Mouse (Mus musculus) monocyte, adult 5-6 weeks (primary cell): ENCODE data around the gene Gm29427. TPM values are rescaled to one million over a fixed set of nuclear protein-coding genes. Genes with fewer than 3 reads are reported as not detected.
A peak's percentile ranks its signal among the peaks of the same experiment; 100 is the strongest.

ENCODE experiments used
- ATAC-seq: fragments of 153-309, 156-312 bp; replicated peaks from 2 replicates; pipeline ENCODE4 v1.8.0; 2017; ENCODE audit warnings: mild to moderate bottlenecking; ENCODE audit not compliant: low TSS enrichment, insufficient number of reproducible peaks, severe bottlenecking, poor library complexity, low FRiP score
- total RNA-seq: library from RNA; stranded (forward); fragments of 200-1000, 200-491, 200-594 nt; gene quantifications from 3 replicates; pipeline ENCODE4 v1.2.3, GENCODE M21; 2017

Gene Gm29427
- not detected in 3 replicates for total RNA-seq

DNA sequence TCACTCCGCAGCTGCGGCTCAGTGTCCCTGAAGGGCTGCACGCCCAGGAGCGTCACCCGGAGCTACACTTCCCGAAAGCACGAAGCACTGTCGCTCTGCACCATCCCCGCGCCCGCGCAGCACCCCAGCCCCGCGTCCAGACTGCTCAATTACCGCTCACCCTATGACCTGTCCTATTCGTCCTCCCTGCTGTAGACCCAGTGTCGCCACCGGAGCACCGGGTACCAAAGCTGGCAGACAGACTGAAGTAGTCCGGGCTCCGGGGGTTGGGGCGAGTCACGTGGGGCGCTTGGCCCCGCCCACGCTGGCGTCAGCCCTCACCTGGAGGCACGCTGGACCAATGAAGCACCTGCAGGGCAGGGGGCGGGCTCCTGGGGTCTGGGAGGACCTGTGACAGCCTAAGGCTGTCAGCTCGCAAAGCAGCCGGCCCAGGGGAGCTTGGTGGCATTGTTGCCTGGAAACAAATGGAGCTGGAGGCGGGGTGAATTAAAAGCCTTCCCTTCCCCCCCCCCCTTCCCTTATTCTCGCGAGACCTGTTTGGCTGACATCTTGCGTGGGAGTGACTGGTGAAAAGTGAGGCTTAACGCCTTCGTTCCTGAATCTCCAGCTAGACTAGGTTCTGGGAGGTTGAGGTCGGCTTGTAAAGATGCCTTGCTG lies at the start of gene Gm29427:
Gene Gm29427 (minus strand): TSS at position 239 of the 657 bp plus-strand sequence.
- peak; percentile 57 for ATAC-seq

DNA sequence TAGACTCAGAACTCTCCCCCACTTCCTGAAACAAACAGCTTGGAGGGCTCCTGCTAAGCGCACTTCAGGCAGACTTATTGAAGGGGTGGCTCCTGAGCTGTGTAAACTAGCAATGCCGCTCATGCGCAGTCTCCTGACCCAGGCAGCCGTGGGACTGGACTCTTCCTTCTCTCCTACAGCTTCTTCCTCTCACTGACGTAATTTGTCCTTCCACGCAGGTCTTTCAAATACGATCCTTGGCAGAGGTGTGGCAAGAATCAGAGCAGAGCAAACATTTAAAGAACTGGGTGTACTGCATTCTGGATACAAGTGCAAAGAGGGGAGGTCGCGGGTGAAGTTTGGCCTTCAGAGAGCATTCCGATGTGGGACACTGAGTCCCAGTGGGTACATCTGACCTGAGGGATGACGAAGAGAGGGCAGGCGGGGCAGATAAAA lies 48.4 kb upstream of the Gm29427 start:
- ATAC-seq: no peak

DNA sequence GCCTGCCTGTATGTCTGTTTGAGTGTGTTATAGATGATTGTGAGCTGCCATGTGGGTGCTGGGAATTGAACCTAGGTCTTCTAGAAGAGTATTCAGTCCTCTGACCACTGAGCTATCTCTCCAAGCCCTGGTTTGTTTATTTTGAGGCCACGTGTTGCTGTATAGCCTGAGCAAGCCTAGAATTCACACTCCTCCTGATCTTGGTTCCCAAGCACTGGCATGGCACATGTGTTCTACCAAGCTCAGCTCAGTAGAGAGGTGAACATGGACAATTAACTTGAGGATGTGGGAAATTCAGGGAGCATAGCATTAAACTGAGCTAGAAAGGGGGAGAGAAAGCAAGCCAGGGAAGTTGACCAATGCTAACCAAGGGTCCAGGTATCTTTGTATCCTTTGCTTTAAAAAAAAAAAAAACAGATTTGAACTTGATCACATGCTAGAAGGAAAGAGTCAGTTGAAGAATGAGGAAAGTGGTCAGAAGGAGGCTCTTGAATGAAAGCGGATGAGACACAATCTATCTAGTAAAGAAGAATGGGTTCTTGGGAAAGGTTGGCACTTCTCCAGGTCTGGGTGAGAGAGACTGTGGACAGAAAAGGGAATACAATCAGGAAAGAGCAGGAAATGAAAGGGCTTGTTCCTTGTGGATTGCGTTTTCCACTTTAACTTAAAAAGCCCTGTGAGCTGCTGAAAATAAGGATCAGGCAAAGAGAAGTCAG lies 46.6 kb upstream of the Gm29427 start:
- no peak for ATAC-seq

DNA sequence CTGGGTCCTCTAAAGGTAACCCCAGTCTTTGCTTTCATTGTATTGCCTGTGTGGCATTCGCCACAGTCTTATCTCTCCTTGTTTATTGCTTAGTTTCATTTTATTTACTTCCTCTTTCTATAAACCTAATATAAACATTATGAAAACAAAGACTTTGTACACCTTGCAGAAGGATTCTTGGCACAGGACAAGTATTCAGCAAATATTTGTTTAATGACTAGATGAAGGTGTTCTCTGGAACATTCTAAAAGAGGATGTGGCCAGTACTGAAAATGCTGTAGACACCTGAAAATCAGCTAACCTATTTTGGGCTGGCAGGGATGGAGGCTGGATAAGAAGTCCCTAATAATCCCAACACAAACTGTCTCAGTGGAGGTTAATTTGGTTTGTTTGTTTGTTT lies 46.0 kb upstream of the Gm29427 start:
- no peak for ATAC-seq

DNA sequence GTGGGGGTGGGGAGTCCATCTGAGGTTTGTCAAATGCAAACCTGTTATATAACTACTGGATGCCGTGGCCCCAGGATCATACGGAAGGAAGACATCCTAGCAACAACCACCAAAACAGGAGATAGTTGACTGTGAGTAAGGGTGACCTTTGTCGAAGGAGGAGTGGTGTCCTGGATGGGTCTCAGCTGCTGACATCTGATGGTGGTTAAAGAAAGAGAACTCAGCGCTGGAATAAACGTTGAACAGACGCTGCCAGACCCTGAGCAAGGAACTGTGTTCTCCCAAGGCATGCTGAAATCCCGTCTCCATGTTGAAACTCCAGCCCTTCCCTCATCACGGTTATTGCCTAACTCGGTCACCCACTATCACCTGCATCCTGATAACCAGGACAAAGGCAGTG lies 44.1 kb upstream of the Gm29427 start:
- no peak for ATAC-seq

DNA sequence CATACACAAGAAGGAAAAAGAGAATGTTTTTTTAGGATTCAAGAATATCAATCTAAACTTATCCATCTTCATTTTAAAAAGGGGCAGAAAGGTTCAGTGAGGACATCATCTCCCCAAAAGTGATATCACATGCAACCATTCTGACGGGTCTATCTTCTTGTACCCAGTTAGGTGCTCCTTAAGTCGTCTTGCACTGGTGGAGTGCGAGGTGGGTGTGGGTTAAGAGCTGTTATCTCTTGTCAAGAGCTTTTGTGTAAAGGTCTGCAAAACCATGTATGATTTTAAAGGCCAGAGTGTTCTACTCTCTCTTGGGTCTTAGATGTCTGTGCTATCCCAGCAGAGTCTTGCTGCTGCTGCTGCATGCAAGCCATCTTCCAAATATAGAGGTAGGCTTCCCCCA lies 31.2 kb upstream of the Gm29427 start:
- ATAC-seq: no peak

DNA sequence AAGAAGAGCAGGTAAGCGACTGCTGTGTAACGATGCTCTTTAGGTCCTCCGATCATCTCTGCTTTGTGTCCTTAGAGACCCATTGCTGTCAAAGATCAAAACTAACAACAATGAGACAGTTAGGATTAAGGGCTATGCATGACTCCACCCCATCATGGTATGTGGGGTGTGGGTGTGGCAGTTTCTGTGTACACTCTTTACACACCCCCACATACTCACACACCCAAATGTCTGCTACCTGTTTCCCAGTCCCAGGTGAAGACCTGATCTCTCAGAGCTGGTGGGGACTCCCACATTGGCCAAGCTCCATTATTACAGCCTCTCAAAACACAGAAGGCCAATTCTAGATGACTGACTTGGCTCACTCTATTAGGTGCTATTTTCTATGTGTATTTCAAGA lies 30.0 kb upstream of the Gm29427 start:
- no peak for ATAC-seq

DNA sequence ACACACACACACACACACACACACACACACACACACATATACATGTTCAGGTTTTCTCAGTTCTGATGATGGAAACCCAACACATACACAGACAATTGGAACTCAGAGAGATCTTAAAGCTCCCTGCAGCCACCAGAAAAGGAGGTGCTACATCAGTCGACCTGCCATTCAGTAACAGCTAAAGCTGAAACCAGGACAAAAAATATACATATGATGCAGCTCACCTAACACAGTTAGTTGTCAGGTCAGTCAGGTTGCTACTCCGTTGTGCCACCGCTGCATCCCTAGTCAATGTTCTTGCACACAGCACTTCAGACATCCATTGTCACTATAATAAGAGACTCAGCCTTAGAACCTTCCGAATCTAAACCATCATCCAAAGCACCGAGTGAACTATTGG lies 29.4 kb upstream of the Gm29427 start:
- ATAC-seq: no peak

DNA sequence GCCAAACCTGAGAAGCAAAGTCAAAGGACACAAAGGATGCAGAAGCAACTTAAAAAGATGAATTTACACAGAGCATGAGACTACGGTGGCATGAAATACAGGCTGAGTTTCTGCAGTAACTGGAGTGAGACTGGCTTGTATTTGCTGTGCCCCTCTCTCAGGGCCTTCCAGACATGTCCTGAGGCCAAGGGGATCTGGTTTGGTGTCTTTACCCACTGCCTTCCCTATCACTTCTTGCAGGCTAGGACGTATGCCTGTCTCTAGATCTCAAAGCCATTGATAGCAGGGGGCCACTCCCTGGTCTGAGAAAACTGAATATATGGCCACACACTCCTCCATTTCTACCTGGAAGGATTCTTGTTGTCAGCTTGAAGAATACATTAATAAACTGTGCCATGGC lies 28.6 kb upstream of the Gm29427 start:
- ATAC-seq: no peak

DNA sequence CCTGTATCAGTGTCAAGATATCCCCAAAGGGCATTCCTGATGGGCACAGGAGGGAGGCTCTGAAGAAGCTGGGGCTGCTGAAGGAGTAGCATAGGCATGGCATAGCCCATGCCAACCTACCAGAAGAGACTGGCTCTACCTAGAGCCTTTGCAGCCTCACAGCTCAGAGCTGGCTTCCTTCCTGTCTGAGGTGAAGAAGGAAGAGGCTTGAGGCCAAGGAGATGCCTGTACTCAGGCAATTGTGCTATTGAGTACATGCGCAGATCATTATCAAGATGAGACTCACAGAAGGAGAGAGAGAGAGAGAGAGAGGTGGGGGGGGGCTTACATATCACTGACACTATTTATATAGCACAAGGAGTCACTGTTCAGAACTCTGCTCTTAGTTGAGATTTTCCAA lies 28.2 kb upstream of the Gm29427 start:
- ATAC-seq: no peak

DNA sequence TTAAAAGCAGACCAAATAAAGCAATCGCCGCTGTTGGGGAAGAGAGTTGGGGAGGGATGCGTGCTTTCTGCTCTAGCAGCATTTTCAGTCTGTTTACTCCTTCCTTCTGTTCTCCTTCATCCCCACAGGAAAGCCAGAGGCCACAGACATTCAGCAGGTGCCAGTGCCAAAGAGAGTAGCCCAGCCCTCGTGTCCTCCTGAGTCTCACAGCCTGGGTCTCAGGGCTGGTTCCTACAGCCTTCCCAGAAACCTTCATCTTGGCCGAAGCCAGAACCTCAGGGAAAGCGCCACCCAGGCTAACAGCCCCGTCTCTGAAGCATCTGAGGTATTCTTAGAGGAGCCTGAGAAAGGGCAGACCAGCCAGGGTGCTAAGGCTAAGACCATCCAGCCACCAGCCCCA lies 26.6 kb upstream of the Gm29427 start:
- ATAC-seq: no peak

DNA sequence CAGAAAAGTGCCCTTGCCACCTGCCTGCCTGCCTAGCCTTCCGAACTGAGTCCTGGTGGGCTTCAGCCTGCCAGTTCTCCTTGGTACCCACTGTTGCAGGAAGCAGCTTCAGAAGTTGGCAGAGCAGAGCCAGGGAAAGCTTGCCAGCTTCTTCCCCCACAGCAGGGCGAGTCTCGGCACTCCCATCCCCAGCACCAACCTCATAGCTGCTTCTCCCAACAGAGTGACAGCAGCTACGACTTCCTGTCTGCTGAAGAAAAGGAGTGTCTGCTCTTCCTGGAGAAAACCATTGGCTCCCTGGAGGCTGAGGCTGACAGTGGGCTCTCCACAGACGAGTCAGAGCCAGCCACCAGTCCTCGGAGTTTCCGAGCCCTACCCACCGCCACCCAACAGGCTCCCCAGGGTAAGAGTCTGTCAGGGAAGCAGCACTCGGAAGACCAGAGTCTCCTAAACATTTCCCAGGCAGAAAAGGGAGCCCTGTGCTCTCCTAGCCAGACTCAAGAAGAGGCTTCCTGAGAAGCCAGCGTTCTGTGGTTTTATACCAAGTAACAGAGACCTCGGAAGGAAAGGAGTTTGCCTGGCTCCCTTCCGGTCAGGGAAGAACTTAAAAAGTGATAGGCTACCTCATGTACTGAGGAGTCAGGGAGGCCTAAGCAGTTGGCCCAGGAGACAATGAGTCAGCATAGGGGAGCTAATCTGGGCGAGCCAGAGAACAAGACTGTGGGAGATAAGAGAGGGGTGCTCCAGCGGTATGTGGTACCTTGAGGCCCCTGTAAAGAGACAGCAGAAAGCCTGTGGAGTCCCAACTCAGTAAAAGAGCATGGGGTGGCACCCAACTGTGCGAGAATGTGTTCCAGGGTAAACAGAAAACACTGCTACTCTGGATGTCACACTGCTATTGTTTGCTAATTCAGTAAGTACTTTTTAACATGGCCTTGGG lies 25.5 kb upstream of the Gm29427 start:
- no peak for ATAC-seq

DNA sequence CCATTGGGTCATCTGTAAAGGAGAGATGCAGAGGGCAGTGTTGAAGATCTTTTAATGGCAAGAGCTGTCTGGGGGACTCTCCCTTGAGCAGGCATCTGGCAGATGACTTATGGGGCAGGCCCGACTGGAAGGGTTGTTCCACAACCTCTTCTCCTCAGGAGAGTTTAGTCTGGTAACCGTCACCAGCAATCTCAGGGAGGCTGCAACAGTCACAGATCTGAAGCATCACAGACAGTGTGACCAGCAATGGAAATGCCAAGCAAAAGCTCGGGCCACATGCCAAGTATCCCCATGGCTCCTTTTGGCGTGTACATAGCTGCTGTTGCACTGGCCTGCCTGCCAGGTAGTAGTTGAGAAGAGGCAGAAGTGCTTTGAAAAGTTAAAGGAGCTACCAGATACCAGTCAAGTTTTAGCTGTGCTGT lies 24.6 kb upstream of the Gm29427 start:
- no peak for ATAC-seq

DNA sequence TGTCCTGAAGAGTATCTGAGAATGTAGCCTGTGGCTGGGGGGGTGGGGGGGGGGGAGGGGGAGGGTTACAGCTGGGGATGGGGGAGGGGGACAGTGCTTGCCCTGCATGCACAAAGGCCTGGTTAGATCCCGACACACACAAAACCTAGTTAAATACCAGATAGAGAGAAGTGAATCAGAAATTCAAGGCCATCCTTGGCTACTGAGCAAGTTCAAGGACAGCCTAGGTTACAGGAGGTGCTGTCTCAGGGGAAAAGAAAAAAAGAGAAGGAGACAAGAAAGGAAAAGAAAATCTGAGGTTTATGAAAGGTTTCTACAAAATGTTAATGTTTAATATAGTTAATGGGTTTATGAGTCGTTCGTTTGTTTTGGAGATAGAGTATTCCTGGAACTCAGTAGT lies 24.0 kb upstream of the Gm29427 start:
- ATAC-seq: no peak

DNA sequence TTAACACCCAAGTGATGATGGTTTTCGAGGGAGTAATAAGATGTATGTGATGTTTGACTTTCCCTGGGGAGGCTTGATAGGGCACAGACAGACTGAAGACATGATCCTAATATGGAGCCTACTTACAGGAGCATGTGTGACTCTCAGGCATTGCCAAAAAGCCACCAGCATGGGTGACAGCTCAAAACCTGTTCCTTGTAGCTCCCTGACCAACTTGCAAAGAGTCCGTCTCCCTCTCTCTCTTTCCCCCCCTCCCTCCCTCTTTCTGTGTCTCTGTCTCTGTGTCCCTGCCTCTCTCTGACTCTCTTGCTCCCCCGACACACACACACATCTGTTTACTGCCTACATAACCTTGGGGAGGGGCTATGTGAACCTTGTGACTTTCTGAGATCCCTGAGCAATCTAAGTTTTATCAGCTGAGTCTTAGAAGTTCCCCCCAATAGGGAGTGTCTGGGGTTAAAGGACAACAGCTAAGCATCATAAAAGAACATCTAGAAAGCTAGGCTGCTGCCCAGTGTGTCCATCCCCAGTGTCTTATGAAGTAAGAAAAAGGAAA lies 23.0 kb upstream of the Gm29427 start:
- ATAC-seq: no peak

DNA sequence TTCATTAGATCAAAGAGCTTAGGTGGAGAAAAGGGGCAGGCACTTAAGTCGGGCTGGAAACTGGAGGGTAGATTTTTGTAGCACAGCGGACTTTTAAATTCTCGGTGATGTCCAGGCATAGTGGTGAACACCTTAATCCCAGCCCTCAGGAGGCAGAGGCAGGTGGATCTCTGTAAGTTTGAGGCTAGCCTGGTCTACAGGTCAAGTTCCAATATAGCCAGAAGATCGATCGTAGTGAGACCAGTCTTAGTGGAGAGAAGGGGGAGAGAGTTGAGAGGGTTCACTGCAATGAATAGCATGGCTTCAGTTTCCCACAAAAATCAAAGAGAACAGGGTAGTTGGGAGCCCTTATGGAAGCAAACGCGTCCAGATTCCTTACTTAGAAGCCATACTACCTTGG lies 22.3 kb upstream of the Gm29427 start:
- no peak for ATAC-seq

DNA sequence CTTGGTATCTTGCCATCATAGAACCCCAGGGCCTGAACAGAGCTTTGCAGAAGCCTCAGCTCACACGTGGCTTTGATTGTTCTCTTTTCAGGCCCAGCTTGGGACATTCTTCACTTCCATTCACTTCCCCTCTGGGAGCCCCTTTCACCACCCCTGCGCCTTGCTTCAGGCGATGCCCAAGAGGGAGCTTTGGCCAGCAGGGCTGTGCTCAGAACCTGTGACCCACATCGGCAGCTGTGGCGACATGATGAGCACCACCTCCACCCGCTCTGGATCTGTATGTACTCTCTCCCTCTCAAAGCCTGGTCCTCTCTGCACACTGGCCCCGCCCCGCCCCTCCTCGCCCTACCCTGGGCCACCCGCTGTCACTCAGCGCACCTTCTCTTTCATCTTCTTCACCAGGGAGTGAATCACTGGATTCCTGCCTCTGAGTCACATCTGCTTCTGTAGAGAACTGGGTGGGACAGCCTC lies 21.8 kb upstream of the Gm29427 start:
- ATAC-seq: no peak

DNA sequence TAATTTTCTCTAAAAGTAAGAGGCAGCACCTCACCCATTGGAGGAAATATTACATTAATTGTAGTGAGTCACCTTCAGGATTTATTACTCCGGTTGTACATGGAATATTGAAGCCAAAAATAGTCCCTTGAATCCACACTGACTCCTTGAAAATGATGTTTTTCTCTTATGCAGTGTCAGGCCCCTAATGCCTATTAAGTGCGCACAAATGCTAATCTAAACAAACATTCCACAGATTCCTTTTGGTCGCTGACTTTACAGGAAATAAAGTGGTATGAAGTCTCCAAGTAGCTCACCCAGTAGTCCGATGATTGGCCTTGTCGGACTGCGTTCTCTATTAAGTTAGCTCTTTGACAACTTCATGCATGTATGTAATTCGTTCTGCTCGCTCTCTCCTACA lies 19.3 kb upstream of the Gm29427 start:
- no peak for ATAC-seq

DNA sequence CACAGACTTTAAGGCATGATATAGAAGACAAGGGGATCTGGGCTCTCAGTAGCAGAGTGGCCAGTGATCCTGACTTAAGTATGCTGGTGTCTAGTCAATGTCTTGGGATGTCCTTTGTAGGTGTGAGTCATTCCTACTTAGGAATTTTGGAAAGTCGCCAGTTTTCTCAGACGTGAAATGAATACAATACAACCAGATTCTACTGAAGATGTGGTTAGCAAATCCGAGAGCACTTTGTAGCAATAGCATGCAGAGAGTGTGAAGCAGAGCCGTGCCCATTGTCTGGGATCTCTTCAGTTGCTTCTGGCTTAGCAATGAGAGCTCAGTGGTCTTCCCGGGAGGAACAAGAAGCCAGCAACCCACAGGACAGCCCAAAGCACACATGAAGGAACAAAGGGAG lies 18.9 kb upstream of the Gm29427 start:
- no peak for ATAC-seq
